Mouse (Mus musculus) thymus, postnatal 25 days (tissue): ENCODE data around the gene Mvb12b.
A peak's percentile ranks its signal among the peaks of the same experiment; 100 is the strongest.

Experiments
- DNase-seq: peaks from one replicate; pipeline ENCODE4 v3.0.0; 2022

The Mvb12b gene

DNA sequence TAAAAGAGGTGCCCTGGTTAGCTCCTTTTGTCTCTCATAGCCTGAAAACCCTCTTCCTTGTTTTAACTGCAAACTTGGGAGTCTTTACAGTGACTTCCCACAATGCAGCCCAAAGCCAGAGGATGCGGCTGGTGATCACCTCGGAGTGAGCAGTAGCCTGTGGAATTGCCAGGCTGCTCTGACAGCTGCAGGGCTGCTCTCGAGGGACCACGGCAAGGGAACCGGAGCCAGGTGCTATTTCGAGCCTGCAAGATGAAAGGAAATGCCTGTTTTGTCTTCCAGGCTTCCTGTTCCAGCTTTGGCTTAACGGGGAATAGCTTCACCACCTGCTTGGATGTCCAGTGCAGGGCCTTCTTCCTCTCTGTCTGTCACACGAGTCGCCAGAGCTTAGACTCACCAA, 115.3 kb downstream of the Mvb12b start:
- DNase-seq: no peak

DNA sequence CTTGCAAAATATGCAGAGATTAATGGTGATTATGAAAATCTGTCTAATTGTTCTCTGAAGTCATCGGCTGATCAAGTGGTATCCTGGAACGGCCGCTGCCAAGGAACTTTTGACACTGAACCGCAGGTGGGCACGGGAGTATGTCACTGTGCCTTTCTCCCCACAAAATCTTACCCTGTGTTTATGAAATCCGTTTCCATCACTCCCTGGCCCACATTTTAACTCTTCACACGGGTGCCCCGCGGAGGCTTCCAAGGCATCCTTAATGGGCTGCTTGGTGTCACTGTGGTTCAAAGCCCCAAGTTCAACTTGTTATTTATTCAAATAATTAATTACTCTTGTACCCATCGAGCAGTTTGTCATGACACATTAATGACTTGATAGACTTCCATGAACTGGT, 116.4 kb downstream of the Mvb12b start:
- no peak for DNase-seq

DNA sequence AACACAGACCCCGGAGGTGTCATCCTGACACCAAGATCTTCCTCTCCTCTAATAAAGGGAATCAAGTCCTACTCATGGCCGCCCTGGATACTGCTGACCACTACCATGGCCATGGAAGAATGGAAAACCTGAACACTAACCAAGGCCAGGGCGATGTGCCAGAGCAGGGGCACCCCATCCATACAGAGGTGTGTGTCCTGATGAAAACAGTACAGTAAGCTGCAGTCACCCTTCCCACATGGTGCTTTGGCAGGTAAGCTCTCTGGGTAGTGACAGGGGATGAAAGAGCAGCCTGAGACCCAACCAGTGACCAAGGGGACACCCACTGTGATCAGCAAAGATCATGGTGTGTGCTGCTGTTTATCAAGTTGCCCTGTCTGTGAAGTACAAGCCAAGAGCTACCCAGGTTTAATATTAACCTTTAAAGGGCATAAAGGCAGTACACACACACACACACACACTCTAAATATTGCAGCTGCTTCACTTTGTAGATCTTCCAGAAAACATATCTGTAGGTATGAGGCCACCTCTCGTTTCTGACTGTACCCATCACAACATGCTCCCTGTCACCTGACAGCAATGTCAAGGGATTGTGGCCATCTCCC, 117.1 kb downstream of the Mvb12b start:
- no peak for DNase-seq

DNA sequence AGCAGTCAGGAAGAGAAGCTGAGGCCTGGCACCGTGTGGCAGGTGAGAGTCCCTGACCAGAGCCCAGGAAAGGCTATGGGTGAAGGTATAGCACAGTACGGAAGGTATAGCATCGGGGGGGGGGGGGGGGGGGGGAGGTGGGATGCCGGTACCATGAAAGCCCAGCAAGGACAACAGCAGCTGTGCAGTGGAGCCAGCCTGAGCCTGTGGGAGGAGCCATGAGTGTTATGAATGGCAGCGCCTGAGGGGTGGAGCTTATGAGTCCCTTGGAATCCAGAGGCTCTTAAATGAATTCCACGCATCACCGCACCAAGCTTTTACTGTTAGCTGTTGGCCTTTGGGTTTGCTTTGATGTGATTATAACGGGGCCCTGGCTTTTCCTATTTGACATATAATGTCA, 123.3 kb downstream of the Mvb12b start:
- DNase-seq: no peak

DNA sequence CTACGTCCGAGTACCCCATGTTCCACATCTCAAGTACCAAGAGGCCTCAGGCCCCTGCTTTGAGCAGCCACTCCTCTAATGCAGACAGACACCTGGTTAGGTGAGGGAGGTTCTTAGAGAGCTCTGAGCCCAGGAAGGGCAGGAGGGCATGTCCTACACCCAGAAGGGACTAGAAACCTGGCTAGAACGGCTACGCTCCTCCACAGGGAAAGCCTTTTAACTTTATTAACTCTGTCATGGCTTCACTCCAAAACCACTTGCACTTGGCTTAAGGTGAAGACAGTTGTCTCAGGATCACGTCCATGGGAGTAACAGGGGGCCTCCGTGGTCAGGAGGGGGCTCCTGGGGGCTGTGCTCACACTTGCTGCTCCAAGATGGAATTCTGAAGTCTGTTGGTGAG, 125.5 kb downstream of the Mvb12b start:
- no peak for DNase-seq

DNA sequence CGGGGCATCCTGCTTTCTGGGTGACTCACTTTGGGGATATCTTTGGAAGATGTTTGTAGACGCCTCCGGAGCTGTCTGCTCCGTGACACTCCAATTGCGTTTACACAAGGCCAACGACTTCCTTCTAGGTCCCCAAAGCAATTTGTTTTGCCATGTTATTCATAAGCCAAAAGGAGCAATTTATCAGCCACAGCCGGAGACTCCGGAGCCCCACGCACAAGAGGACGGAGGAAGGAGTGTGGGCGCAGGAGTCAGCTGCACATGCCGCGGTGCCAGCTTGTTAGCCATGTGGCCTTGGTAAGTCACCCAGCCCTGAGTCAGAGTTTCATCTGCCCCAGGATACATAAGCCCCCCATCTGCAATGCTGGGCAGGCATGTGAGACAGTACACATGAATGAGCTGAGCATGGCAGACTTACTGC, 127.2 kb downstream of the Mvb12b start:
- no peak for DNase-seq

DNA sequence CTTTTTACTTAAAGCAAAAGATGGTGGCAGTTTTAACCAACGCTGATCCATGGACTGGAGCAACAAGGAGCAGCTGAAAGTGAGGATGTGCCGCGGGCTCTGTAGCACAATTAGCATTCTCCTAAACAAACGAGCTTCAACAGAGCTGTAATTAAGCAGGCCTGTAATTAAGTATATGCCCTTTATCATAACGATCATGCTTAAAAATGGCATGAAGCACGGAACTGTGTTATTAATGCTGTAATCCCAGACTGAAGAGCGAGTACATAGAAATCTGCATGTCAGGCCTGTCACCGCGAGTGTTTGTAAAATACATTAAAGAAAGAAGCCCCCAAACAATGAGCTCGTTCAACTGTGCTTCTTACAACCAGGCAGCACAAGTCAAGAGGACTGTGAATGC, 128.3 kb downstream of the Mvb12b start:
- DNase-seq: no peak

DNA sequence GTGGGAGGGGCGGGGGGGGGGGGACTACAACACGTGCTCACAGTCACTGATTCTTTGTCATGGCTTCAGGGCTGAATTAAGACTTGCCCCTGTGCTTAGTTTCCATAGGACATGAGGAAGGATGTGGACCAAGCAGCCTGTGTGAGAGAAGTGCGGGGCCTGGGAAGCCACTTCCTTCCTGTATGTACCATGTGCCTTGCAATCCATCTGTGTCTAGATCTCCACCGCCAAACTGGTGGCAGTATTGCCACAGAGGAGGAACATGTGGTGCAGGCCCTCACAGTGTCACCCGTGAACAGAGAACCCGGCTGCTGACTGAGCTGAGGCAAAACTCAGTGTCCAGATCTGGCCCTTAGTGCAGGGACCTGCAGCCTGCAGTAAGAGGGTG, 132.1 kb downstream of the Mvb12b start:
- DNase-seq: peak; percentile 58

DNA sequence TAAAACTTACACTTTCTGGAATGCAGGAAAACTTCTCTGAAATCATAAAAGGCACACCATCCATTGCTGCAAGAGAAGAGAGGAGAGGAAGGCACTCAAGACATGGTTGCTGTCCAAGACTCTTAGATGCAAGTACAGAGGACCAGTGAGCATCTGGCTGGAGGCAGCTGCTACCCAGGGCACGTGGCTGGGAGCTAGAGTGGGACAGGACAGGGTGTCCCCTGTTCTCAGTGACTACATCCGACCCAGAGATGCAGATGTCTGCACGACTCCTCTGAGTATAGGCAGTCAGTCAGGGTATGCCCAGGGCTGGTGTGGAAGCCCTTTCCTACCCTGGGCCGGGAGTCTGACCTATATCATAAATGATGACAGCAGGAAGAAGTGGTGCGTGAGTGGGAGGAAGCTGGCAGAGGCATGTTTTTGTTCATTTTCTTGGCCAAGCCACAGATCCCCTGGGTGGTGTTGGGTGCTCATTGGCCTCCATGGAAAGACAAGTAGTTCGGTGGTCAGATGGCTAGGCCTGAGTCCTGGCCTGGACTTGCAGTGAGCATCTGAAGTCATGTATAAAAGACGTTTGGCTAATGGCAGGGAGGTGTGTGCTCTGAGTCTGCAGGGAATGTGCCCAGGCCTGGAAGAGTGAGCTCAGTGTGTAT, 132.6 kb downstream of the Mvb12b start:
- no peak for DNase-seq

DNA sequence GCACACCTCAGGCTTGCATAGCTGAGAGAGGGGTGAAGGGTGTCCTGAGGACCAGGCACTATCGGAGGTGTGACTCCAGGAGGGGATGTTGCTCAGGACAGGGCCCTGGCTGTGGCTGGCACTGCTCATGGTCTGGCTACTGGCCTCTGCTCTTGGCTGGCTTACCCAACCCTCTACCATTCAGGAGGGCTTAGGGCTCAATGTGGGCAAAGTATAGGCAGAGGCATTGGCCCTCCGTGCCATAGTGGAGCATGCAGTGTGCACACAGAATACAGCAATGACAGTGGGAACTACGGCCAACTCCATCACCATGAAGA, 133.5 kb downstream of the Mvb12b start:
- DNase-seq: no peak

DNA sequence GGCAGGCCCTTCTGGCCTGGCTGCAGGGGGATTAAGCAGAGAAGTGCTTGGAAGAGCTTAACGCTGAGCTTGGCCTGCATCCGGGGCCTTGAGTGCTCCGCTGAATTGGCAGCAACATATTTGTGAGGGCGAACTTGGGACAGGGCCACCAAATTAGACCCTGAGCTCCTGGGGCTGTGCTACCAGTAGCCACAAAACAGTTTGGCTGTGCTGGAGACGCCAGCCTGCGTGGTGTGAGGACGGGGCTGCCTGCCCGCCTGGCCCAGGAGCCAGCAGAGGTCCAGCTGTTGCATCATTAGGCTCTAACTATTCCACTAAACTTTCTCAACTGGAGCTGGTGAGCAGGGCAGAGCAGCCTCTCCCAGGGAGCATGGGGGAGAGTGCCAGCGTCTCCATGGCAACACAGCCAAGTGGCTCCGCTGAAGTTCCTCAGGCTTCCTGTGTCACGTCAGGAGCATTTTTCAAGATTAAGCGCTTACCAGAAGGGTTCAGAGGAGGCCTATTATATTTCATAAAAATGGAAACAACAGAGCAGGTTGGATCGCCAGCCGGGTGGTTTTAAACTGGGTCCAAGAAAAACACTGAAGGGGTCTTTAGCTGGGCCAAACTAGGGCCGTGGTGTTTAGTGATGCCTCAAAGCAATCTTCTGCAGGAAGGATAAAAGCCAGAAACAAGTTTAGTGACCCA, 134.0 kb downstream of the Mvb12b start:
- no peak for DNase-seq

DNA sequence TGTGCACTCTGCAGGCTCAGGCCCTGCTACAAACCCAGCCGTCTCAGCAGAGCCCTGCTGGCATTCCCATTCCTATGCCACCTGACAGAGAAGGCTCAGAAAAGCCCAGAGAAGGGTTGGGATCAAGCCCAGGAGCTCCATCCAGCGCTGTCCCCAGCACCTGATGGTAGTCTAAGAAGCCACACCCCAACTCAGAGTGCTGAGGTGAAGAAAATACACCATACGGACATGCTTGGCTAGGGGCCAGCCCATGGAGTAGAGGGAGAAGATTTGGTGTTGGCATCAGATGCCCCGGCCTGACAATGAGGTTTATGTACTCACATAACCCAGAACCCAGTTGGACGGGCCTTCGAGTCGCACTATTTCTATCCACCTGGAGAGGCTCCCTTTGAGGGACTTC, 137.1 kb downstream of the Mvb12b start:
- no peak for DNase-seq

DNA sequence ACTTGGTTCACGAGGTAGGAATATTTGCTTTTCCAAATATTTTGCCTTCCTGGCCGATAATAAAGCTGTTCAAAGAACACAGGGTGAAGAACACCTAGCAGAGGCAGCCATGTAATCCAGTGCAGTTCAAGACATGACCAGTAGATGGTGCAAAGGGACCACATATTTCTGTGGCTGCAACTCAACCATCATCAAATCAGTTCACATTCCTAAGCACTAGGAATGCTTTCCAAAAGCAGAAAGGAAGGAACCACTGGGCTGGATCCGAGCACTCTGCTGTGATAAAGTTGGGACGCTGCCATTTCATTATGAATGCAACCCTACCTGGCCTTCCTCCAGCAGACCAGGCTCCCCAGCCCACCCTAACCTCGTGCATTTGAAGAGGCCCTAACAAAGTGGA, 141.3 kb downstream of the Mvb12b start:
- DNase-seq: peak; percentile 77

DNA sequence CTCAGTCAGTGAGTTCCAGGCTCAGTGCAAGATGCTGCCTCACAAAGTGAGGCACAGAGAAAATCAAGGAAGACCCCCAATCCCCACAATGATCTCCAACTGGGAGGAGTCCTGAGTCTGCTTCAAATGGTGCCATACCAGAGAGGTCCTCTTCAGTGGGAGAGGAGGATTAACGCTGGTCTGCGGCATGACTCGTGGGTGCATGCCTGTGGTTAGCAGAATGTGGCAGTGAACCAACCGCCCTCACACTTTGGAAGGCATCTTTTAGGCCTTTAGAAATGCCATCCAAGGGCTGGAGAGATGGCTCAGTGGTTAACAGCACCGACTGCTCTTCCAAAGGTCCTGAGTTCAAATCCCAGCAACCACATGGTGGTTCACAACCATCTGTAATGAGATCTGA, 142.0 kb downstream of the Mvb12b start:
- DNase-seq: no peak

DNA sequence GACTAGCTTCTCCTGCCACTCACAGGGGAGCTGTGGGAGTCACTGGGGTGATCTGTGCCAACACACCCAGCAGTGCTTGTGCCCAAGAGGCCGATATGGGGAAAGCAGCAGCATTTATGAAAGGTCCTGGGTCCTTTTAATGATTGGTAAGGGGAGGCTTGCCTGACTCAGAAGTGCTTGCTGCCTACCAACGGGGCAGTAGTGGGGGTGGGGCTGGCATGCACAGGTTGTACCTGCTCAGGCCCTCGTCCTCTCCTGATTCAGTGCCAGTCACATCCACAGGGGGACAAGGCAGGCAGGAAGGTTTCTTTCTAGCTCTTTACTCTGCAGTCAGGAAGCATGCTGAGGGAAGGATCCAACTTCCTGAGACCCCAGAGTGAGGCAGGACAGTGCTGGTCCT, 150.6 kb downstream of the Mvb12b start:
- no peak for DNase-seq

DNA sequence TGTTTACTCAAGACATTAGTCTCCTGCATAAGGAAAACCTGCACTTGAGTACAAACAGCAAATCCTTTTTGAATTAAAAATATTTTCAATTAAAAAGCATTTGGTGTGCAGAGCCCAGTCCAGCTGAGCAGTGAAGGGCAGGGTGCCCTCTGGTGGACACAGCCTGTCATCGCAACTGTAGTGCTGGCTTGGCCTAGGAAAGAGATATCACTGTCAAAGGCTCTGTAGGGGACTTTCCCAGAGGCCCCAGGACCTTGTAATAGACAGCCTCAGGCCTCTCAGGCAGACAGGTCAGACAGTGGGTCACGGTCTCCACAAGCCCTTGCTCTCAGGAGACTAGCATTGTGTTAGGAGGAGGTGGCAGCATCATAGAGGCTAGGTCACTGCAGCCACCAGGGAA, 151.0 kb downstream of the Mvb12b start:
- peak; percentile 67 for DNase-seq

DNA sequence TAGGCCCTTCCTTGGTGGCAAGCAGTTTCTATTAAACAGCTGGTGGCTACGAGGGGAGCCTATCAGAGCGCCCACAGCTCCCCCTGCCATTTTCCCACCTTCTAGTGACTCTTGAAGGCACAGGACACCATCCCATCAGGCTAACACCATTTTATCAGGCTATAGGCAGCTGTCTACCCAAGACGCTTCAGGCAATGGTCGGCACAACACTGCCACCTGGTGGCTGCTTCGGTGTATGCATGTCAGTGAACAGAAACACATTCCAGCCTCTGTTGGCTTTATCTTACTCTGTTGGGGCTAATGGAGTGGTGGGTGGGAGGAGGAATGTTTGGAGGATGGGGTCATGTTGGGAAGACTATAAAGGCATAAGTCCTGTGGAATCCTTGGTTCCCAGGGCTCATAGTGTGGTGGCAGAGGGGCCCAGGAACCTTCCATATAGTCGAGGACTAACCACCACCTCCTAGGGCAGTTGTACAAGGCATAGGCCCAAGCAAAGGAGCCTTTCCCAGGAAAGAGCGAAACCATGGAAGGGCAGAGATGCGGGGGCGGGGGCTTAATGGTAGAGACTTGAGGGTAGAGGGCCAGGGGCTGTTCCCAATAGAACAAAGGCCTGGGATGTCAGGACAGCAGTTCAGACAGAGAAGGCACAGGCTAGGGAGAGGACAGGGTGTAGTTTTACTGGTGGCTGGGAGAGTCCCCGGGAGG, 152.8 kb downstream of the Mvb12b start:
- DNase-seq: peak; percentile 78

DNA sequence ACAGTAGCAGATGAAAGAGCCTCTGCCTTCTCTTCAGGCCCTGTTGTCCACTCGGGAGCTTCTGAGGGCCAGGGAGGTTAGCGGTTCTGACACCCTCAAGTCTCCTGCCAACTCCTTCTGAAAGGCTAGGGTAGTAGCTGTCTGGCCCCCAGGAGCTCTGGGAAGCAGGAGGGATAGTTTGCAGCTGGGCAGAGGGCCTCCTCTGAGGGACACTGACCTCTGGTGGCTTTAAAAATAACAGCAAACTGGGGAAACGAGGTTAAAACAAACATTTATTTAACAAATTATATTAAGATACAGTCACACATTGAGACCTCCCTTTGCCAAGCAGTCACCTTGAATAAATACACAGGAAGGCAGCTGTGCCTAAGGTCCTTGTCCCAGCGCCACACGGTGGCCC, 158.0 kb downstream of the Mvb12b start:
- DNase-seq: no peak

DNA sequence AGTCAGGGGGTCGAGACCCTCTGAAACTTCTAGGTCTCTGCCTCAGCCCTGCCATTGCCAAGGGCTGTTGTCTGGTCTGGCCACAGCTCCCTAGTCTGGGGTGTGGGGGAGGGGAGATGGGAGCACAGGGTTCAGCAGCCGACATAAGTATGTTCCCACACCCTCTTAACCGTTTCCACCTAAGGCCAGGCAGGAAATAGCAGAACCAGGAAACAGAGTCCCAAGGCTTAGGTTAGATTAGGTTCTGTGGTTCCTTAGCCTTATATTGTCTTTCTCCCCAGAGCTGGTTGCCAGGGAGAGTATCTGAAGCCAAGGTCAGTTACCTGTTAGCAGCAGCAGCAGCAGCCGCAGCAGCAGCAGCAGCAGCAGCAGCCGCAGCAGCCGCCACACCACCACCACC, 160.5 kb downstream of the Mvb12b start:
- DNase-seq: no peak

DNA sequence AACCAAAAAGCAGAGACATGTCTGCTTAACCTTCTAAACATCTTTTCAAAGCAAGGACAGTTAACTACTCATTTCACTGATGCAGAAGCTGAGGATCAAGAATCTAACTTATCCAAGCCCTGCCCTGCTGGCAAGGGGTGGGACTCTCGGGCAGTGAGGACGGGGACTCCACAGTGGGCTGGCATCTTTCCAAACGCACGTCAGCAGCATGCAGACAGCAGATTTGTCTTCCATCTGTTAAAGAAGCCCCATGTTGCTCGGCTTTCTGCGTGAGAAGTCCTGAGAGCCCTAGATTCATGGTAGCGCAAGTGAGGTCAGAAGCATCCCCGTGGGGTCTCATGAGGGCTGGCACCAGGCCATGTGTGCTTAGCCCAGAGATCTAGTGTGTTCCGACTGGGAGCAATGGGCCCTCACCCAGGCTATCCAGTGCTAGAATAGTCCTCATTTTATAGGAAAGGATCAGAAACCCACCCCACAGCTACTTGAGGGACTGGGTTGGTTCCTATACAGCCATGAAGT, 167.3 kb downstream of the Mvb12b start:
- DNase-seq: no peak

DNA sequence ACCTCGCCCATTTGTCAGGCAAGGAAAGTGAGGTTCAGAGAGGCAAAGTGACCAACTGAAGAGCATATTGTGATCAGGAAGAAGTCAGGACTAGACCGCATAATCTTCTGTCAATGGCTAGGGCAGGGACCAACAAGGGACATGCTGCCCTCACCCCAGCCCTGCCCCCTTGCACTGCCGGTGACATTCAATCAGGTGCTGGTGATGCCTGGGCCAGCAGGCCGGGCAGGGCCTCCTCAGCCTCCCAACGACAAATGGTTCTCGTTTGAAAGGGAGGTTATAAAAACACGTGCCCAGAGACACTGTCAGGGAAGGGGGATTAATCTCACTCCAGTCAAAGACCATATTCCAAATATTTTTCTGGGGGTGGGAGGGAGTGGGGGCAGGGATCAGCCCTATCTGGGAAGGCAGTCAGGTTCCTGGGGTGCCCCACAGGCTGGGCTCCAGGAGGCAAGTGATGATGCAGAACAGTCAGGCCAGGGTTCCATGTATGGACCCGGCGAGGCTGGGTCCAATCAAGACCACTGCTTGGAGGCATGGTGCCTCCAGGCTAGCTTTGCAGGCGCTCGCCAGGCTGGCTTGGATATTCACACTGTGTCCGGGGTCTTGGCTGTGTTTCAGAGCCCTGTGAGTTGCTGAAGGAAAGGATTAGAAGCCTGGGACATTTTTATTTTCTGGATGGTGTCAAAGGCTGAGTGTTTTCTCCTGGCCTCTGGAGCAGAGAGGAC, 168.2 kb downstream of the Mvb12b start:
- DNase-seq: no peak

DNA sequence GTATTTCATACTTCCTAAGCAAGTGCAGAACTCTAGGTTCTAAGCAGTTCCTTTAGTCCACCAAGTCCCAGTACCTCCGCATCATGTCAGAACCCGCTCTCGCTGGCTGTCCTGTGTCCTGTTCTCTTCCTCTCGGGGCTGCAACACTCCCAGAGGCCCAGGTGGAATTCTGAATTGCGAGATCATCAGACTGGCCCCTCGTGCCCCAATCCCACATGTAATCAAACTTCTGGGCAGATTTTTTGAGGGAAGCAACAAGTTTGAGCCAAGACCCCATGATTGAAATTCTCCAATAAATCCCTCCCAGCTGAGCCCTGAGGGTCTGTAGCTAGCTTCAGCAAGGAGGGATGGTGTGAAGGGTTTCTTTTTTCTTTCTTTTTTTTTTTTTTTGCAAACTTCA, 169.2 kb downstream of the Mvb12b start:
- no peak for DNase-seq

DNA sequence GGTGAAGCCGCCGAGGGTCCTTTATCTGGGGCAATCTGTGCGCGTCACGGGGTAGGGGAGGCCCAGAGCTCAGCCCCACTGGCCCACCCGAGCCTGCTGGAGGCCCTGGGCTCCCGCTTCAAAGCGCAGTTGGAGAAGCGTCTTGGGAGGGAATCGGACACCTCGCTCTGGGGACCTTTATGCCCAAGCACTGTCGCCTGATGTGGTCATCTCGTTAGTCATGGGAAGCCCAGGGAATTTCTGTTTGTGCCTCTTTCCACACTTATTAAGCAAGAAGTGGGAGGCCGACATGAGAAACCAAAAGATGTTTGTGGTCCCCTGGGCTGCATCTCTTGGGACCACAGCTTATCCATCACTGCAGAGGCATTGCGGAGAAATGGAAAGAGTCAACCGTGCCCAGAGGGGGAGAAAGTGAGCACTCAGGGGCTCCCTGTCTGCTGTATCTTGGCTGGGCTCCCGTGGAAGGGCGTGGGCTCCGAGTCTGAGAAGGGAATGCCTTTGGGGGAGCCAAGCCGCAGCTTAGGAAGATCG, 169.9 kb downstream of the Mvb12b start:
- DNase-seq: no peak
